Mouse (Mus musculus): Measurements from ENCODE around the gene Dpp7.

DNA sequence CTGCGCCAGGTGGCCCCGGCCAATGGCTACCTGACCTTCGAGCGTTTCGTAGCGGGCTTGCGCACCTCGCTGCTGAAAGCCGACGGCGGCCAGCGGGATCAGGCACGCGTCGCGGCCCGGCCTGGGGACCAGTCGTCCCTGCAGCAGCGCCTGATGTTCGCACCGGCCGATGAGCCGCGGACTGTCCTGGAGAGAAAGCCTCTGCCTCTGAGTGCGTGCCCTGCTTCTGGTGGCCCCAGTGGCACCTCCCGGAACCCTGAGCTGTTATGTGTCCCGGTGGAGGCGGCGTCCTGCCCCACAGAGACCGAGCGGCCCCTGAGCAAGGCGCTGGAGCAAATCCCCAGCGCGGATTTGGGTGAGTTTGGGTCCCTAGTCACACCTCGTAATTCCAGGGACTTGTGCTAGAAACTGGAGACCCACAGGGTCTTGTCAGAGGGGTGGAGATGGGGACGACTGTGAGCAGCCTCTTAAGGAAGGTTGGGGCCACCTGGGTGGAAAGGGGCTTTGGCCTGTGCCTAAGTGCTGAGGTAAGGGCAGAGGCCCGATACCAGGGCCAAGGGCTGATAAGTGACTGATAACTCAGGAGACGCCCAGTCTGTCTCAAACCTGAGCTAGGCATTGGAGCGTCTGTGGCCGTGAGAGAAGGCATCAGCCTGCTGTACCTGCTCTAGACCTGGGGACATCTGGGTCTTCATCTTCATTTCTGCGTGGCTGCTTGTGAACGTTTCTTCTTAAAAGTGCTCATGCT lies 16.7 kb upstream of the Dpp7 start:
- TF ChIP-seq CTCF (IDR thresholded peaks at IDR 0.05): no peak
- TF ChIP-seq POLR2A (IDR thresholded peaks at IDR 0.05; ENCODE audit: insufficient read depth, low read depth, low read length): no peak
